Mouse (Mus musculus): Measurements from ENCODE around the gene Map3k20.

Map3k20 gene

GRCm38 (mm10) chr2:72383321-72383720, 97.9 kb downstream of the Map3k20 start:
- DNase-seq, result no peak

GRCm38 (mm10) chr2:72389411-72389810, 104.0 kb downstream of the Map3k20 start:
- DNase-seq, result no peak

- peak; percentile 79 to 87 for DNase-seq
These were observed 104.5 kb downstream of the Map3k20 start for GRCm38 (mm10) chr2:72389942-72390341.

- peak; percentile 22 to 37 for DNase-seq
These were observed 105.0 kb downstream of the Map3k20 start for GRCm38 (mm10) chr2:72390474-72390873.

GRCm38 (mm10) chr2:72391024-72391423, 105.6 kb downstream of the Map3k20 start:
- DNase-seq, result peak; percentile 29 to 41

- DNase-seq, result no peak
These were observed 106.3 kb downstream of the Map3k20 start for GRCm38 (mm10) chr2:72391721-72392120.

- DNase-seq, result no peak
These were observed 106.9 kb downstream of the Map3k20 start for GRCm38 (mm10) chr2:72392316-72392715.

GRCm38 (mm10) chr2:72396934-72397333, 111.5 kb downstream of the Map3k20 start:
- no peak for DNase-seq

GRCm38 (mm10) chr2:72398227-72398626, 112.8 kb downstream of the Map3k20 start:
- peak; percentile 42 to 61 for DNase-seq

- no peak for DNase-seq
These were observed 114.2 kb downstream of the Map3k20 start for GRCm38 (mm10) chr2:72399469-72400195.

- no peak for DNase-seq
These were observed 115.9 kb downstream of the Map3k20 start for GRCm38 (mm10) chr2:72401290-72401689.

GRCm38 (mm10) chr2:72405621-72406555, 120.5 kb downstream of the Map3k20 start:
- DNase-seq, result no peak

GRCm38 (mm10) chr2:72406701-72407100, 121.3 kb downstream of the Map3k20 start:
- no peak for DNase-seq

- no peak for DNase-seq
These were observed 122.1 kb downstream of the Map3k20 start for GRCm38 (mm10) chr2:72407341-72408092.

GRCm38 (mm10) chr2:72409968-72410367, 124.5 kb downstream of the Map3k20 start:
- DNase-seq, result no peak

GRCm38 (mm10) chr2:72412266-72412665, 126.8 kb downstream of the Map3k20 start:
- DNase-seq, result no peak

- no peak for DNase-seq
These were observed 130.0 kb downstream of the Map3k20 start for GRCm38 (mm10) chr2:72415416-72415815.

- DNase-seq, result no peak
These were observed 131.0 kb downstream of the Map3k20 start for GRCm38 (mm10) chr2:72416095-72417080.

GRCm38 (mm10) chr2:72420561-72420960, 135.1 kb downstream of the Map3k20 start:
- DNase-seq, result no peak

- no peak for DNase-seq
These were observed 139.2 kb downstream of the Map3k20 start for GRCm38 (mm10) chr2:72424656-72425055.

GRCm38 (mm10) chr2:72426776-72427175, 141.3 kb downstream of the Map3k20 start:
- no peak for DNase-seq

- no peak for DNase-seq
These were observed 141.9 kb downstream of the Map3k20 start for GRCm38 (mm10) chr2:72427288-72427687.
